Mouse (Mus musculus): ENCODE data around the gene Cylc2. TPM values are rescaled to one million over a fixed set of nuclear protein-coding genes. Genes with fewer than 3 reads are reported as not detected.

The Cylc2 gene
- not detected for polyA plus RNA-seq (2017; shearing (Covaris generic))

DNA sequence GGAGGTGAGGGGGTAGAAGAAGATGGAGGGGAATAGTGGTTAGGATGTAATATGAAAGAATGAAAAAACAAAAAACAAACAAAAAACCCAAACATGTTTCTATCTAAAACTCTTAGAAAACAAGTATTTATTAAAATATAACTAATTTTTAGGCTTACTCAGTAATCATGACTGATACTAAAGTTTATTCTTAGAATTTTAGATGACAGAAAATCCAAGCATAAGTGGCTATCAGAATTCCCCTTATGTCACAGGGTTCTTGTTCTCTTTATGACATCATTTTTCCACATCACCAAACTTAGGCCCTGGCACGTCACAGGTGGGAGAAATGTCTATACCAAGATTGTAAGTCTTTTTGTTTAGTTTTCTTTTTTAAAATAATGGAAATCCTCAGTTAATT lies at the start of gene Cylc2:
Cylc2 (plus strand) TSS at position 301 of the 400 bp plus-strand sequence.

